Mouse (Mus musculus) embryonic facial prominence, embryonic 11.5 days (tissue): Measurements from ENCODE around the gene Cadm1. TPM values are rescaled to one million over a fixed set of nuclear protein-coding genes. Genes with fewer than 3 reads are reported as not detected.

Experiments used
- ATAC-seq: fragments of 200-750 bp; cut with Nextera tagmentation; replicated peaks from 2 replicates; pipeline ENCODE4 v1.8.0; 2017; ENCODE audit warnings: low read depth; ENCODE audit not compliant: insufficient number of reproducible peaks, low FRiP score, low TSS enrichment
- DNase-seq: peaks from one replicate; pipeline ENCODE4 v3.0.0-alpha.2; 2015; ENCODE audit warnings: low spot score
- H3K27ac ChIP-seq: fragments of 300-500 bp; sonication (generic); replicated peaks from 2 replicates; pipeline ENCODE4 v1.5.1; 2014; ENCODE audit warnings: mild to moderate bottlenecking, low read depth, low read length, control low read depth
- H3K27me3 ChIP-seq: fragments of 300-500 bp; sonication (generic); 2 replicates; pipeline ENCODE4 v1.6.1; 2014; ENCODE audit warnings: mild to moderate bottlenecking, low read length, moderate library complexity, mixed read lengths; ENCODE audit not compliant: control insufficient read depth, insufficient read depth
- H3K36me3 ChIP-seq: fragments of 300-500 bp; sonication (generic); replicated peaks from 2 replicates; pipeline ENCODE4 v1.6.1; 2014; ENCODE audit warnings: low read depth, mild to moderate bottlenecking, low read length, moderate library complexity, mixed read lengths; ENCODE audit not compliant: control insufficient read depth, insufficient read depth
- H3K4me1 ChIP-seq: fragments of 300-500 bp; sonication (generic); 2 replicates; pipeline ENCODE4 v1.6.1; 2014; ENCODE audit warnings: low read length, mixed read lengths; ENCODE audit not compliant: control insufficient read depth, insufficient read depth
- H3K4me2 ChIP-seq: fragments of 300-500 bp; sonication (generic); 2 replicates; pipeline ENCODE4 v1.6.1; 2014; ENCODE audit warnings: low read depth, mild to moderate bottlenecking, control low read depth, low read length, moderate library complexity
- H3K4me3 ChIP-seq: fragments of 300-500 bp; sonication (generic); 2 replicates; pipeline ENCODE4 v1.5.1; 2014; ENCODE audit warnings: low read depth, low read length, control low read depth
- H3K9ac ChIP-seq: fragments of 300-500 bp; sonication (generic); replicated peaks from 2 replicates; pipeline ENCODE4 v1.6.1; 2014; ENCODE audit warnings: mild to moderate bottlenecking, control low read depth, low read length
- H3K9me3 ChIP-seq: fragments of 300-500 bp; sonication (generic); replicated peaks from 2 replicates; pipeline ENCODE4 v1.6.1; 2016; ENCODE audit warnings: mild to moderate bottlenecking, low read length, inconsistent platforms, mixed read lengths; ENCODE audit not compliant: control insufficient read depth
- WGBS: fragments of 180-500 bp; shearing (Covaris S2); extraction: QIAGEN DNeasy Blood & Tissue Kit; methylation state at CpG from one replicate; pipeline ENCODE4 v1.1.7; 2014; 5-methylcytosine and 5-hydroxymethylcytosine counted together
- polyA plus RNA-seq: library from polyadenylated mRNA; unstranded; fragments of >200 nt; fragmentation: Nextera tagmentation; extraction: Ambion mirVana; gene quantifications from 2 replicates; pipeline ENCODE4 v1.2.1, GENCODE M21; 2014

Cadm1 gene
- polyA plus RNA-seq, 1 experiment from 2014 or later = 99.3 TPM

GRCm38 (mm10) chr9:47894661-47895060 is 364.7 kb downstream of the Cadm1 start:
- H3K9me3 ChIP-seq = no peaks in the 10 kb centered on the region
- H3K4me3 ChIP-seq = no peak overlapping the region
- H3K36me3 ChIP-seq = no peaks in the 10 kb centered on the region
- H3K4me1 ChIP-seq = no peaks in the 10 kb centered on the region
- no peak overlapping the region for H3K4me2 ChIP-seq
- 34% methylated on average over 7 of the region's 7 CpGs for WGBS
- DNase-seq (no peak), ATAC-seq (no peak; the same call in 1 of the 2 replicates)
- no peak overlapping the region for H3K9ac ChIP-seq
- H3K27ac ChIP-seq = 0 out of 2 replicates have a peak overlapping the region, but pooled peaks have one; percentile 25
- H3K27me3 ChIP-seq = no peaks in the 10 kb centered on the region

DNA sequence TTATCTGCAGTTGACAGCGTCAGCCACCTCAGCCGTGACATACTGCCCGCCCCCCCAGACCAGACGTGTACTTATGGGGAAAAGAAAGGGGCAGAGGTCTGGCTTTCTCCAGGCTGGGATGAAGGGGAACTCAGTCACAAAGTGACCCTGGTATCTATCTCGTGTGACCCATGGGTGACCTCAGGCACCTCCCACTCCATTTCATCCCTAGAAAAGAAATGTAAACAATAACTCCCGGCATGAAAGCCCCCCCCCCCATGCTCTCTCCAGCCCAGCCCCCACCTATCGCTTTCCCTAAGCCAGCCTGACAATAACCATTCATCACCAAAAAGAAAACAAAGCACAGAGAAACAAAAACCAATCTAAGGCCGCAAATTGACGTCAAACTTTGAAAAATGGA is 365.1 kb downstream of the Cadm1 start:
- Histone ChIP-seq H3K4me3 (no peak overlapping the region), H3K4me1 (no peaks in the 10 kb centered on the region), H3K27ac (0 out of 2 replicates have a peak overlapping the region, but pooled peaks have one; percentile 25), H3K36me3 (no peaks in the 10 kb centered on the region), H3K9ac (no peak overlapping the region), H3K9me3 (no peaks in the 10 kb centered on the region), H3K27me3 (no peaks in the 10 kb centered on the region), H3K4me2 (no peak overlapping the region)
- DNase-seq = no peak
- WGBS = 22% methylated on average over 9 of the region's 9 CpGs
- ATAC-seq = no peak

DNA sequence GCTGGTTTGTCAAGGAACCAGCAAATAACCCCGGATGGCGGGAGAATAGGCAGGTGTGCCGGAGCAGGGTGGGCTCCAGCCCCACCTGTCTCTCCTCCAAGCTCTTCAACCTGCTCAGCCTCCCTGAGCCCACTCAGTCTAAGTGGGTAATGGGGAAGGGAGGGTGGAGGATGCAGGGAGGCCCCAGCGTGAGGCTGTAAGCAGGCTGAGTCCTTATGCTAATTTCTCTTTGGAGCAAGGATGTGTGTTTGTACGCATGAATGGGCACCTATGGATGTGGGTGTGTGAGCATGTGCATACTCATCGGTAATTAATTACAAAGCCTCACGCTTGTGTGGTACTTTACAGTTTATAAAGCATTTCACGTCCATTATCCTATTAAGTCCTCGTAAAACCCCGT is 370.8 kb downstream of the Cadm1 start:
- Histone ChIP-seq H3K4me3 (no peak overlapping the region), H3K27me3 (no peaks in the 10 kb centered on the region), H3K4me2 (no peak overlapping the region), H3K9ac (no peak overlapping the region), H3K36me3 (no peaks in the 10 kb centered on the region), H3K27ac (no peak overlapping the region), H3K4me1 (no peaks in the 10 kb centered on the region), H3K9me3 (no peaks in the 10 kb centered on the region)
- 75% methylated on average over 10 of the region's 10 CpGs for WGBS
- DNase-seq (no peak), ATAC-seq (no peak)

- DNase-seq (no peak), ATAC-seq (no peak)
- Histone ChIP-seq H3K4me2 (no peak overlapping the region), H3K9ac (no peak overlapping the region), H3K27me3 (no peaks in the 10 kb centered on the region), H3K4me3 (no peak overlapping the region), H3K36me3 (no peaks in the 10 kb centered on the region), H3K4me1 (no peaks in the 10 kb centered on the region), H3K9me3 (no peaks in the 10 kb centered on the region), H3K27ac (no peak overlapping the region)
- 63% methylated on average over 7 of the region's 7 CpGs for WGBS
Measured at GRCm38 (mm10) chr9:47903661-47904060, 373.7 kb downstream of the Cadm1 start.

GRCm38 (mm10) chr9:47904339-47904922 is 374.5 kb downstream of the Cadm1 start:
- no peaks in the 10 kb centered on the region for H3K4me1 ChIP-seq
- H3K27me3 ChIP-seq = no peaks in the 10 kb centered on the region
- no peak overlapping the region for H3K27ac ChIP-seq
- WGBS = 46% methylated on average over 2 of the region's 2 CpGs
- no peak overlapping the region for H3K9ac ChIP-seq
- peak; percentile 48; the same call in 1 of the 2 replicates for ATAC-seq
- H3K36me3 ChIP-seq = no peaks in the 10 kb centered on the region
- peak; percentile 28 for DNase-seq
- no peak overlapping the region for H3K4me2 ChIP-seq
- H3K9me3 ChIP-seq = no peaks in the 10 kb centered on the region
- H3K4me3 ChIP-seq = no peak overlapping the region

DNA sequence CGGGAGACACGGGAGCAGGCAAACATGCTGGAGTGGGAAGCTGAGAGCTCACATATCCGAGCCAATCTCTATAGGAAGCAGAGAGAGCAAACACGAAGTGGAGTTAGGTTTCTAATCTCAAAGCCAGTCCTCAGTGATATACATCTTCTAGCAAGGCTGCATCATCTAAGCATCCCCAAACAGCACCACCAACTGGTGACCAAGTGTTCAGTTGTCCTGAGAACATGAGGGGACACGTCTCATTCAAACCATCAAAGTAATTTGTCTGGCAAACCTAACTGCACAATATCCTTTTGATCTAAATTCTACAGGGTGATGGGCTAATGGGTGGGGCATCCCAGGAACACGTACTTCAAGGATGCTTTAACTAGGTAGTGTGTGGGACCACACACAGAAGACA is 376.5 kb downstream of the Cadm1 start:
- ATAC-seq (no peak), DNase-seq (no peak)
- no peak overlapping the region for H3K4me3 ChIP-seq
- no peaks in the 10 kb centered on the region for H3K27me3 ChIP-seq
- WGBS = 52% methylated on average over 6 of the region's 6 CpGs
- no peaks in the 10 kb centered on the region for H3K36me3 ChIP-seq
- H3K4me2 ChIP-seq = no peak overlapping the region
- H3K4me1 ChIP-seq = peaks cover 3% of the 10 kb centered on the region; the same call in 1 of the 2 replicates
- no peak overlapping the region for H3K9ac ChIP-seq
- H3K27ac ChIP-seq = no peak overlapping the region
- H3K9me3 ChIP-seq = no peaks in the 10 kb centered on the region
